Mouse (Mus musculus): ENCODE results near the gene Gm43064.
"Not testable (repeated sequence)": the region's sequence is repeated elsewhere in the genome, so short reads cannot be mapped to it uniquely, and the experiment has no call there.

Gene Gm43064

DNA sequence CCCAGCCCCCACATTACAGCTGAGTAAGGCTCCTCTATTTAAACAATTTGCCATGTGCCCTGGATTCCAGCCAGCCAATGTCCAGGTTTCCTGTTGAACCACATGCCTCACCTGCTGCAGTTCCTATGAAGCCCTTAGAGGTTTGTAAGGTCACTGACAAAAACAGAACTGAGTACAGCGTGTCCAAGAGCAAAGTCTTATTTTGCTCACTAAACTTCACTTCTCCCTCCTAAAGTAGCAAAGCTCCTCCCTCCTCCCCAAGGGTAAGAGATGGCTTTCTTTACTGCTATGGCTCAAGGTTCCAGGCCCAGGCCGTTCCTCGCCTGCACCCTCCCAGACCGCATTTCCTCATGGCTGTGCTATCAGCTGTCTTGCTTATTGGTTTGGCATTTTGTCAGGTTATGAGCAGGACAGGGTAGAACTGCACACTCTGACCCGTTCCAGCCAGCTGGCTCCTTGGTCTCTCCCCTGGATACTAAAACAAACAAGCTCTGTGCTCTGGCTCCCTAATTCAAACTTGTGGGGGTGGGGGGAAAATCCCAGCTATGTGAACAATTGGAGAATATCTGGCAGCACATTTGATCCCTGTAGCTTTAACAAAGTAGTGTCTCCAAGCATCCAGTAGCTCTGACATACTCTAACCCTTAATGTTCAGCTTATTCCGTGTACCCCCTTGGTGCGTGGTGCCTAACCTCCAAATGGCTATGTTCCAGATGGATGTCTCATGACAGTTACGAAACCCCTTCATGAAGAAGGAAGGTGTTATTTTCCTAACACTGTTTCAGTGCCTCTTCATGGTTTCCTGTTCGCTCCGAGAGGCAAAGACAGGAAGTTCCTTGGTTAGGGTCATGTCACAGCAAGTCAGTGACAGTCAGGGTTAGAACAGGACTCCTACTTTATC is 7.5 kb upstream of the Gm43064 start:
- DNase-seq (ENCODE audit: low spot score in 2 of 2): peak in 1 of 2 experiments; percentile 72

DNA sequence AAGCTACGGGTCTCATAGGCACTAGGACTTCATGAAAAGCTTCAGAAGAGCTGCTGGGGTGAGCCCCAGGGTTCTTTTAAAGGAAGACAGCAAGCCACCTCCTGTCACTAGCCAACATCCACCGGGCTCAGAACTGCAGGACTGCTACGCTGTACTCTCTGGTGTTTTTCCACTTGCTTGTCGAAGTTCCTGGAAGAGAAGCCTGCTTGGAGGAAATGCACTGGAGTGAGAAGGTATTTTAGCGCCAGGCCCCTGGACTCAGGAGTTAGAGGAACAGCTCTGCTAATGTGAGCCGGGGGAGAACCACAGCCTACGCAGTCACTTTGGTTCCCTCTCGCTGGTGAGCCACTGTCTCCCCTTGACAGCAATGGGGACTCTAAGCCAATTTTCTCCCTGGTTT is 6.5 kb upstream of the Gm43064 start:
- no peak for DNase-seq (ENCODE audit: low spot score in 2 of 2)

DNA sequence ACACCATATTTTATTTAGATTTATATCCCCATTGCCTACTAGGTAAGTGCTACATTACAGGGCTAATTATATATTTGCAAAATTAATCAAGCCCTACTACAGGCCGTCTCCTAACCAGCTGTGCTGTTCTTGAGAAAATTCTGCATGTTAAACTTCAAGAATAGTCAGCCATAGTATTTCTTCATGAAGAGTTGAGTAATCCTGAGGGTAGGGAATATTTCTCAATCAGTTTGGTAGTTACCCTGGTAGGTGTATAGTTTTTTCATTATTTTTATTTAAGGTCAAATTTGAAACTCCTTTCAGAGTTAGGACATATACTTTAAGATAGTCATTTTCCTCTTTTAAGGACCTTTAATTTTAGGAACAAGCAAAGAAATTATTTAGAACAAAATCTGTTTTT is 3.7 kb upstream of the Gm43064 start:
- DNase-seq (ENCODE audit: low spot score in 2 of 2): no peak

DNA sequence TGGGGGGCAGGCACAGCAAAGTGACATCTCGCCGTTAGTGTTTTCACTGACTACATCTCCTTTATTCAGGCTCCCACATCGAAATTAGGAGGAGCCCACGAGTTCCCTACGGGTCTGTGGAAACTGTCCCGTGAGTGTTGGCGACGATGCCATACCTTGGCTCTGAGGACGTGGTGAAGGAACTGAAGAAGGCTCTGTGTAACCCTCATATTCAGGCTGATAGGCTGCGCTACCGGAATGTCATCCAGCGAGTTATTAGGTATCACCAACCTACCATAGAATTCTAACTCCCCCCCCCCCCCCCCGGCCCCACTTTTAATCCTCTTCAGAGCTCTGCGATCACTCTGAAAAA is 402 bp downstream of the Gm43064 start:
- no peak for DNase-seq (ENCODE audit: low spot score in 2 of 2)

GRCm38 (mm10) chr3:103810967-103811366 is 1.6 kb downstream of the Gm43064 start:
- DNase-seq (ENCODE audit: low spot score in 2 of 2): no peak

DNA sequence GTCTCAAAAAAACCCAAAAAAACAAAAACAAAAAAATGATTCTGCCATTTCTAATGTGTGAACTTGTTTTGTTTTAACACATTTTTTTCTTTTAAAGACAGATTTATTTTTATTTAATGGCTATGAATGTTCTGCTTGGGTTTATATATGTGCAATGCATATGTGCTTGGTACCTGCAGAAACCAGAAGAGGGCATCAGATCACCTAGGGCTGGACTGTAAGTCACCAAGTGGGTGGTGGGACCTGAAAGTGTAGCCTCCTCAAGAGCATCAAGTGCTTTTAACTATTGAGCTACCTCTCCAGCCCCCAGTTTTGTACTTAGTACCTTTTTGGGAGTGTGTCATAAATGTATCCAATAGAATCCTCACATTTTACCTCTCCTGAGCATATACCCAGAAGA is 18.2 kb downstream of the Gm43064 start:
- no peak for DNase-seq (ENCODE audit: low spot score in 2 of 2)

DNA sequence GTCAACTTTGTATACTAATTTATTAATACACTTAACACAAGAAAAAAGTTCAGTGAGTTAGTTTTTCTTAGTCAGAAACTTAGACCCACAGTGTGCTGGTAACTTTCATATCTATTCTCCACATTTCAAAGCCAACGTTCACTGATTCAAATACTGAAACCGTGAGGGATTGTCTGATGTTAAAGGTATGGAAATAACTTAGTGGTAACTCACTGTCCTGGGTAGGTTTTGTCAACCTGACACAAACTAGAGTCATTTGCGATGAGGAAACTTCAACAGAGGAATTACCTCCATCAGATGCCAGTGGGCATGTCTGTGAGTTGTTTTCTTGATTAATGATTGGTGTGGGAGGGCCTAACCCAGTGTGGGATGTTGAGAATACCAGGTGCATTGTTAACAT is 19.7 kb downstream of the Gm43064 start:
- DNase-seq (ENCODE audit: low spot score in 2 of 2): no peak

DNA sequence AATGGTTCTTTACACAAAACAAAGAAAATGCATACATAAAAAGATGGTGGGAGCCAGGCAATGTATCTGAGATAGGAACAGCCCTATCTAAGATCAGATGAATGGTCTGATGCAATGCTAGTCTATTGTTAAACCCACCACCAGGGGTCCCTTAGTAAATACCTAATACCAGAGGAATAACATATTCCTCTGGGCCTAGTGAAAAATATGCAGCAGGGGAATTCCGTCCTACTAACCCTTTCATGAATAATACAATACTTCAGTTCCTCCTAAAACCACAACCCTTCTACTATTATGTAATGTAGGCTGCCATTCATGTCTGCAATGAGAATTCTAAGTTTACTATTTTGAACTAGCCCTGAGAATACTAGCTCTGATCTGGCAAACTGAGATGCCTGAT is 21.3 kb downstream of the Gm43064 start:
- not testable (repeated sequence) for DNase-seq (ENCODE audit: low spot score in 2 of 2)

DNA sequence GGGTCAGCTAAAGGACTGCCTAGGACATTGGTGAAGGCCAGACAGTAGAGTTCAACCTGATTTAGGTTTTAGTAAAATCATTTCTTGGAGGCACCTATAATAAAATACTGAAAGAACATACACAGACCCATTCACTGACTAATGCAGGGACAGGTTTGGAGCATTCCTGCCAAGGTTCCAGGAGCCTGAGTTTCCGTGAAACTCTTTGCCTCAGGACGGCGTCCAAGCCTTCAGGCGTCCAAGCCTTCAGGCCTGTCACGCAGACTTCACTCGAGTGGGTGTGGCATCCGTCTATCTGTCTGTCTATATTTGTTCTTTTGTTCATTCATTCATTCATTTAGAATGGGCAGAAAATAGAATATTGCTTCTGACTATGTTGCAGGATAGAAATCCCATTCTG is 21.8 kb downstream of the Gm43064 start:
- no peak for DNase-seq (ENCODE audit: low spot score in 2 of 2)

DNA sequence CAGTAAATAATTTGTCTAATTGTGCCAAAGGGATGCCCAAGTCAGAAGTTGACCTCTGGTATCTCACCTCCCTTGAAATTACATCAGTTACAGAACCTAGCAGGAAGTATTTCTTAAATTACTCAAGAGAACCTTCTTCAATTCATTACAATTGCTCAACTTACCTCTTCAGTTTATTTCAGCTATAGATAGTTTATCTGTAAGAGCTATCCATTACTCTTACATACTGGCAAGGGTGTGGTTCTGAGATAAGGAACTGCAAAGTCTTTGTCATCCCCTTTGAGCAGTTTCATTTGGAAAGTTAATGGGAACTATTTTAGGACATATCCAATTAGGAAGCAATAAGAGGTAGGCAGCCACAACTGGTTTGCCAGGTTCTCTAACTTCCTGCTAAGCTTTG is 23.1 kb downstream of the Gm43064 start, which contains the start of gene Bcl2l15:
TSS of gene Bcl2l15 (plus strand) at position 176 of the 400 bp plus-strand sequence.
- DNase-seq (ENCODE audit: low spot score in 2 of 2): no peak

DNA sequence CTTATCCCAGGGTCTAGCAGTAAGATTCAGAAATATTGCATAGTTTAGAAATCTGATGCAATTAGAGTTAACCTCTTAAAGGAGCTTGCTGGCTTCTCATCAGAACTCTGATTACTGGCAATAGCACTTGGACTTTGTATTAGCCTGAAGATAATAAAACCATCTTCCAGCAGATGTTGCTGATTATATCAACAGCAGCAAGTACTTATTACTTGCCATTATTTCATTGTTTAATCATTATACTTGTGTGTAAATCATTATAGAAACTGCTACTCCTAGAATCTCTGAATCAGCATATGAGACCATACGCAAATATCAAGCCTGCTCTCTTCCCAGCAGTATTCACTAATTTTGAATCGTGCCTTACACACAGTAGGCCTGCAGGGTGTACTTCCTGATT is 24.6 kb downstream of the Gm43064 start:
- no peak for DNase-seq (ENCODE audit: low spot score in 2 of 2)

- no peak for DNase-seq (ENCODE audit: low spot score in 2 of 2)
These were observed 26.0 kb downstream of the Gm43064 start for GRCm38 (mm10) chr3:103835272-103835950.

DNA sequence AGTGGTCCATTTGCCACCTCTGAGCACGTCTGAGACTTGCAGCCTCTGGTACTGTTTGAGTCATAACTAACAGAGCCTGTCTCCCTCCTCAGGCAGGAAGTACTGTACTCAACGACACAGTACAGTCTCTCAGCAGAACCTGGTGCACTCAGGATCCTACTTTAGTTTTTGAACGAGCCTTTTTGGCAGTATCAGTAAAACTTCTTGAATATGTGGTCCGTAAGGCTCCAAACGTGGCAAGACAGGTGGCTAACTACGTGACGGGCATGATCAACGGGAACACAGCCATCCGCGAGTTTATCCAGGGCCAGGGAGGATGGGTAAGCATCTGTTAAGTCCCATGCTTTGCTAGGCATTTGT is 26.6 kb downstream of the Gm43064 start:
- DNase-seq (ENCODE audit: low spot score in 2 of 2): no peak

DNA sequence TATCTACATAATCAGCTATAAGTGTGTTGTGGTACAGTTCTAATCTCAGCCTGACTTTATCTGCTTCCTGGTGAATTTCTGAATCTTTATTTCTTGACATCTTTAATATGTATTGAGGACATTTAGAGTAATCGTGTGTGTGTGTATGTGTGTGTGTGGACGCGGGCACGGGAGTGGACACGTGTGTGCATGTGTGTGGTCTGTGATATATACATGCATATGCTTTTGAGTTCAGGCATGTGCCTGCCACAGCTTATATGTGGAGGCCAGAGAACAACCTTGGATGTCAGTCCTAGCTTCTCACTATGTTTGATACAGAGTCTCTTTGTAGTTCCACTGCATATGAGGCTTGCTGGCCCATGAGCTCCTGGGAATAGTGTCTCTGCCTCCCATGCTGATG is 27.1 kb downstream of the Gm43064 start:
- no peak for DNase-seq (ENCODE audit: low spot score in 2 of 2)

DNA sequence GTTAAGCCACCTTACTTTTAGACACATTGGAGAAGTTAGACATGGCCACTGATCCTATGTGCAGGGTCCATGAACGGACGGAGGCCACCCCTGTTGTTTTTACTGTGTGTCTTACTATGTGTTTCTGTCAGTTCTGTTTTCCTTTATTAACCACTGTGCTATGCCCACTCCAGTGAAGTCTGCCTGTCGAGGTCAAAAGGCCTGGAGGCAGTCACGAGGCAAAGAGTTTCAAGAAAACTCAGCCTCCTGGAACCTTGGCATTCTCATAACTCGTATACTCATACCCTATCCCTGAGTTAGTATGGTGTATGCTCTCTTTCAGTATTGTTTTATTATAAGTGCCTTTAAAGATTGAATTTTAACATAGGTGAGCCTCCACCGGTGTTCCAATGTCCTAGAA is 30.3 kb downstream of the Gm43064 start:
- no peak for DNase-seq (ENCODE audit: low spot score in 2 of 2)

DNA sequence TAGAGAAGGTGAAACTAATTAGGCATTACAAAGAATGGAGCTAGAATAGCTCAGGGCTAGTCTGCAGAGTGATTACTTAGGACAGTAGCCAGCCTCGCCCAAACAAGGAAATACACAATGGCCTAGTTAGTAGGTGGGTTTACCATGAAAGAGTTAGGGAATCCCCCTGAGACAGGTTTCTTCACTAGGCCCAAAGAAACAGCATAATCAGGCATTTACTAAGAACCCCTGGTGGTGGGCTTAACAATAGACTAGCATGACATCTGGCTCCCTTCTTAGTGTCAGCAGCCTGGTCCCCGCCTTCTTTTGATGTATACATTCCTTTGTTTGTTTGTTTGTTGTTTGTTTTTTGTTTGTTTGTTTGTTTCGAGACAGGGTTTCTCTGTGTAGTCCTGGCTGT is 30.8 kb downstream of the Gm43064 start:
- not testable (repeated sequence) for DNase-seq (ENCODE audit: low spot score in 2 of 2)

GRCm38 (mm10) chr3:103840946-103841345 is 31.6 kb downstream of the Gm43064 start:
- not testable (repeated sequence) for DNase-seq (ENCODE audit: low spot score in 2 of 2)

DNA sequence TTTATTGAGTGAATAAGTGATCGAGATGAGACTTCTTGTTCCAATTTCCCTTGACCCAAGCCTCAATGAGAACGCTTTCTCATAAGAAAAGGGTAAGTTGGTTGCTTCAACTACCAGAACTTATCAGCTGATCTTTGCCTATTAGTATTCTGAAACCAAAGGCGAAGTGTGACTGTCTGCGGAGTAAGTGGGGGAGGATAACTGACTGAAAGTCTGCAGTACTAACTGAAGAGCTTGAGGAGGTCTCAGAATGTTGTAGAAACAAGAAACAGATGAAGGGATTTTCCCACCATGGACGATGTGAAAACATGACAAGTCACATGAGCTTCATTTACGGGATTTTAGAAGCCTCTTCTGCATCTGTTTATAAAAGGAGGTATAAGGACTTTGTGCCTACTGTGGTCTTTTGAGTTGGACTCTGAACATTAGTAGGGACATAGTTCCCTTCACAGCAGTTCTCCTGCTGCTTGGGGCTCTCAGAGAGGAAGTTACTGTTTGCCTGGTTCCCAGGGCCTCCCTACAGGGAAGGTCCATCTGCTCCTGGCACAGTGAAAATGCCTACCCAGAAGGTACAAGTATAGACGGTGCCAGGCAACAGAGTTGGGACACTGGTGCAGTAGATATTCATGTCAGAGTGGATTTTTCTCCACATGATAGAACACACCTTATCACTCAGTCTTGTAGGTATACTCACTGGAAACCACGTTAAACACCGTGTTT is 41.4 kb downstream of the Gm43064 start:
- DNase-seq (ENCODE audit: low spot score in 2 of 2): no peak

- DNase-seq (ENCODE audit: low spot score in 2 of 2): no peak
These were observed 42.1 kb downstream of the Gm43064 start for GRCm38 (mm10) chr3:103851481-103851880.

DNA sequence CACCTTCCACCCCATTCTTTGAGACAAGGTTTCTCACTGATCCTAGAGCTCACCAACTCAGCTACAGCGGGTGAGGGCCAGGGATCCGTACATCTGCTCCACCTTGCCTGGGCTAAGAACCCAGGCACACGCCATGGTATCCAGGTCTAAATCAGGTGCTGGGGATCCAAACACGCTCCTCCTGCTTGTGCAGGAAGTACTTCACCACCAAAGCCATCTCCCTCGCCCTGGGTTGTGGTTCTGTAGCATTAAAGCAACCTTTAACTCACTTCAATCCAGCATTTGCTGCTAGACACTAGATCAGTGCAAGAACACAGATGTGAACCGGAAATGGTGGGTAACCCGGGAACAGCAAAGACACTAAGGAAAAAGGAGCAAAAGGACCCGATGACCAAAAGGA is 42.5 kb downstream of the Gm43064 start:
- DNase-seq (ENCODE audit: low spot score in 2 of 2): no peak

DNA sequence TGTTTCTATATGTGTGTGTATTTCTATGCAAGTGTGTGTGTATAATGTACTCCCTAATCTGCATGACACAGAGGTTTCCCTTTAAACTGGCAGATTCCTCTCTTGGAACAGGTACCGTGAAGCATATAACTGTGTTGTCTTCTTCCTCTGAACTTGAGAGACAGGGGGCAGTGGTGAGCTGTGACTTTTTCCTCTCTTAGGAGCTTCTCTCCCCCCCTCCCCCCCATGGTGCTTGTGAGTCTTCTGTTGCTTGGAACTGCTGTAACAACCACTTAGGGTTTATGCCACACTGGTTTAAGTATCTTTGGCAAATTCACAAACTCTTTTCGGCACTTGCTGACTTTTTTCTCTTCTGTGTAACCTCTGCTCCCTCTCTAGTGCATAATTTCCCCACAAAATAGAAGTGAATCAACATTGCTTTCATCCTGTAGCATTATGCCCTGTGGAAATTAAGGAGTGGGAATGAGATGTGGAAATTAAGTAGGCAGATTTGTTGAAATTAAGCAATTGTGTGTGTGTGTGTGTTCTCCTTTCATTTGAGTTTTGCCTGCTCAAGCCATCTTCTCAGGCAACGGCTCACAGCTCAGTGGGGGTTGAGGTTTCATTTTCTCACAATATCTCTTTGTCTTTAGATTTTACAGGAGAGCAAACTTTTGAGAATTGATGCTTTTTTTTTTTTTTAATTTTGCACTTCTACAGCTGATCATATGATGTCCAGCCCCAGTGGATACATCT is 43.4 kb downstream of the Gm43064 start:
- no peak for DNase-seq (ENCODE audit: low spot score in 2 of 2)

DNA sequence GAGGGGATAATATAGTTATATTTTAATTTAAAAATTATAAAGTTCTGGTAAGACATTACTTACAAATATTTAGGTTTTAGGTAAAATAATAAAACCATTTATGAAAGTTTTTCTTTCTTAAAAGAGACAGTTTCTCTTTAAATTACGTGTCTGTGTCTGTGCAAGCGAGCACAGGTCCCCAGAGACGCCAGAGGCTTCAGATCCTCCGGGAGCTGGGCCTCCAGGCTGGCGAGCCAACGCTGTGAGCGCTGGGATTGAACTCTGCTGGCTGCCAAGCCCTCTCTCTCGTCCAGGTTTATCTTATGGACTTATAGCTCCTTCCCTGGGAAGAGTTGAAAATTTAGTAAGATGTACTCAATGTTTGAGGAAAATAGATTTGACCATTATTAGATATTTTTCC is 44.4 kb downstream of the Gm43064 start:
- DNase-seq (ENCODE audit: low spot score in 2 of 2): no peak

All from urinary bladder, postnatal 4 days (tissue).